Mouse (Mus musculus) embryo, embryonic 10.5 days (tissue): ENCODE data around the gene Clint1.

Experiments
- DNase-seq: peaks from one replicate; pipeline ENCODE4 v3.0.0-alpha.2; 2015; ENCODE audit warnings: low spot score

Clint1 gene

GRCm38 (mm10) chr11:45929541-45929940, 77.7 kb downstream of the Clint1 start:
- no peak for DNase-seq

GRCm38 (mm10) chr11:45932771-45933170, 80.9 kb downstream of the Clint1 start:
- DNase-seq = no peak

DNA sequence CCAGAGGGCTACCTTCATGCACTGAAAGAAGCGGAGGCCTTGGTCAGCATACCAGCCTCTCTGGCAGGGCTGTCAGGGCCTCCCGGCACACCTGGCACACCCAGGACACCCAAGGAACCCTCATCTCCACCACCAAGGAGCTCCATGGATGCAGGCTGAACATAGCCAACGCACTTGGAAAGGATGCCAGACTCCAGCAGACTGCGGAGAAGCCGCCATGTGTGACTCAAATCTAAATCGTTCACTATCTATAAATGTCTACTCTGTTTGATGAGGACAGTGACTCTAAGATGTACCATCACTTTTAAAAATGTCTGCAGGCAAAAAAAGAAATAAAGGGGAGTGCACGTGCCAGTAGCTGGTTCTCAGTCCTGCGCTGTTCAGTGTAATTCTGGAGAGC, 85.6 kb downstream of the Clint1 start:
- no peak for DNase-seq

- no peak for DNase-seq
Measured at GRCm38 (mm10) chr11:45938917-45939316, 87.1 kb downstream of the Clint1 start.

- DNase-seq = no peak
Measured at GRCm38 (mm10) chr11:45942281-45942680, 90.4 kb downstream of the Clint1 start.

DNA sequence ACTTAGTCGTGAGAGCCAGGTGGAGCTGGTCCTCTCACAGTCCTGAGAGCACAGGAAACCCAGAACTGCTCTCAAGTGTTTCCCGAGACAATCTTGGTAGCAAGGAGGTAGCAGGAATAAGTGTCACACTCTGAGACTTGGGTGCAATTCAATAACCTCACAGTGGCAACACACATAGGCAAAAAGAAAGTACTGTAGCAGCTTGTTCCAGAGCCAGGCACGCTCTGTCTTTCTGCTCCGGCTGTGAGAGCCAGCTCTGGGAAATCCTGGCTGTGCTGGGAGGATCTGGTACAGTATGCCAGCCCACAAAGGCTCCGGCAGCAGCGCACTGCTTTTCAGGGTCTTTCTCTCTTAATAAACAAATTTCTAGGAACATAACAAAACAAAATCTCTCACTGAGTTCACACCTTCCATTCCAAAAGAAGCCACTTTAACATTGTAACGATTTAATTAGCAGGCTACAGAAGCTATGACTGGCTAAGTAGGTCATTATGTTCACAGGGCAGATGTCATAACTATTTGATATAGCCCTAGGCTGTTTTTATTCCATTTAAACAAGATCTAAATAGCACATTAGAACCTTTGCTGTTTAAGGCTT, 91.4 kb downstream of the Clint1 start:
- DNase-seq = no peak

DNA sequence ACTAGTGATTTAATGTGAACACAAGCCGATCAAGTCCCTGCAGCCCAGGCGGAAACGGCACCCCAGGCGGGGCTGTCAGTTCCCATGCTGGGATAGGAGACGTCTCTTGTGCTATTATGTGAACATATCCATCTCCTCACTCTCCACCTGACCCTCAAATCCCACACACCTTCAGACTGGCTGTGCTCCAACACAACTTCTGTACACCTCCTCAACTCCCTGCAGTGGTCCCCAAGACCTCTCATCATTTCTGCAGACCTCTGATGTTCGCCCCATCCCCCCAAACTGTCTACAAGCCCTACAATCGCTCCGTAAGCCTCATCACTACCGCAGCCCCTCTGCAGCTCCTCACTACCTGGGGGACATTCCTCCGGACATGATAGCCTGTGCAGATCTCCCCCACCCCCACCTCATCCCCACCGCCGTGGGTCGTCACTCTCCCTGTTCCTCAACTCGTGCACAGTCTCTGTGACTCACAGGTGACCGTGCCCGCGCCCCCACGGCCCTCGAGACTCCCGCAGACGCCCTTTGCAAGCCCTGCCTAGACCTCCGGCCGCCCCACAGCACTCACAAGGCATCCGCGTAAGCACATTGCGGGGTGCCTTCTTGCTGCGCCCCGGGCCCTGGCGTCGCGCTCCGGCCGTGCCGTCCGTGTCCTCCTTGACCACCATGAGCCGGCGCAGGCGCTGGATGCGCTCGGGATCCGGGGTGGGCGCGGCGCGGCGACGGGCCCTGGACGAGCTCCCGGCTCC, 92.2 kb downstream of the Clint1 start:
- peak; percentile 41 for DNase-seq

DNA sequence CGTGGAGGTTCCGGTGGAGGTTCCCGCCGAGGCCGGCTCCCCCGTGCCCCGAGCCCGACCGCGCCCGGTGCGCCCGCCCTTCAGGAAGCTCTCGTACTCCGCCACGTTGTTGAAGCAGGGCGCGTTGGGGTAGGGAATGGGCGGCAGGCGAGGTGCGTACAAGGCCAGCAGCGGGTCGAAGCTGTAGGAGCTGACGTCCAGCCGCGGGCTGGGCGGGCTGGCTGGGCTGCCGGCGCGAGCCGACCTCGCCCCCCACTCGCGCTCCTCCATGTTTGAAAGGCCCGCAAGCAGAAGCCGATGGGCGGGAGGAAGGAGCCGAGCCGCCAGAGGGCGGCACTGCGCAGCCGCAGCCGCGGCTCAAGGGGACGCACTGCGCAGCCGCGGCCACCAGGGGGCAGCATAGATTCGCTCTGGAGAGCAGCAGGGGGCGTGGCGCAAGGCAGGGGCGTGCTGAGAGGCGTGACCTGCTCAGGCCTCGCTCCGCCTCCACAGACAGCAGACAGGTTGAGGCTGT, 92.8 kb downstream of the Clint1 start, which contains the start of gene Lsm11:
TSS of gene Lsm11 (minus strand) at position 293 of the 514 bp plus-strand sequence.
- peak; percentile 95 for DNase-seq

- no peak for DNase-seq
Measured at GRCm38 (mm10) chr11:45946796-45947195, 94.9 kb downstream of the Clint1 start.

- DNase-seq = no peak
Measured at GRCm38 (mm10) chr11:45947491-45947890, 95.6 kb downstream of the Clint1 start.

- DNase-seq = peak; percentile 96
Measured at GRCm38 (mm10) chr11:45955127-45955627, 103.3 kb downstream of the Clint1 start, which contains the start of gene Thg1l. Gene Thg1l, minus strand, starts transcription at chr11:45955494.

GRCm38 (mm10) chr11:45959598-45959997, 107.7 kb downstream of the Clint1 start:
- peak; percentile 44 for DNase-seq

GRCm38 (mm10) chr11:45960003-45960402, 108.2 kb downstream of the Clint1 start:
- DNase-seq = peak; percentile 8
